Mouse (Mus musculus) E14TG2a.4 (cell line): Measurements from ENCODE around the gene Upk3b.

Source experiments
- CTCF ChIP-seq: conservative IDR thresholded peaks from 2 replicates; pipeline ENCODE4 v1.5.1; 2014; ENCODE audit warnings: low read length
- POU5F1 ChIP-seq: IDR thresholded peaks from 2 replicates; pipeline ENCODE4 v1.6.1; 2014; ENCODE audit warnings: low read length, borderline replicate concordance

GRCm38 (mm10) chr5:136038258-136039214, at the start of gene Upk3b:
- TF ChIP-seq CTCF (no peak), POU5F1 (no peak)
